Mouse (Mus musculus): ENCODE data around the gene Ttc39b.

DNA sequence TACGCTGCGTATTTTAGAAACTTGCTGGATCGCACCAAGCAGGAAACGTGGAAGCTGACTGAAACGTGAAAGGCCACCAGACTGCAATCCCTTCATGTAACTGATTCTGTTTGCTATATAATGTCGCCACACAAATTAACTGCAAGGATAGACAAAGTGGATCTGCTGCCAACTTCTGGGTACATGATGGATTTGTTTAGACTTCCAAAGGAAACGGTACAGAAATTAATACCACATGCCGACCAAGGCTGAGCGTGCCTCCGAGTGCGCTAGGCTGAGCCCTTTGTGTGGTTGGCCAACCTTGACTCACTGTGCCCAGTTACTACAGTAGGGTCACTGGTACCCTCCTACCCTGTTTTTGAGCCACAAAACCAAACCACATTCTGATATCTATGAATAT lies 89.3 kb downstream of the Ttc39b start:
- TF ChIP-seq CTCF (IDR thresholded peaks at IDR 0.05; ENCODE audit: borderline replicate concordance, extremely low read depth, insufficient read depth, insufficient read length) (no peak), POLR2A (IDR thresholded peaks at IDR 0.05; ENCODE audit: borderline replicate concordance, extremely low read depth, insufficient read depth, insufficient read length, poor library complexity, severe bottlenecking) (no peak)
